23 mouse cellular contexts compared by ENCODE assay signal in the genomic region with DNA sequence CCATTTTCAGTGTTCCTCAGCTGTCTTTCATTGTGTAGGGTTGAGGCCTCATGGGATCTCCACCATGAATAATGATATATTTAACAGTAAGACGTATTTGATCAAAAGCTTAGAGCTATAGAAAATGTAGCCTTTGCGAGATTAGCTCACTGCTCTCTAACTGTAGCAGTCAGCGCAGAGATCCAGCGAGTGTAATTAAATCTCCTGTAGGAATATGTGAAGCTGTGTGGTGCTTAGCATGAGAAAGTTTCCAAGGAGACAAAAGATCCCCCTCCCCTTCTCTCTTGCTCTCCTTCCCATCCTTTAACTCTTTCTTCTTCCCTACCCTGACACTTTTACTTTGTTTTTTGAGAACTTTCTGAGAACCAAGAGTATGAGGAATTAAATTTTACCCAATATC.
"Had no signal": no experiment of that assay in that cellular context is flagged by ENCODE, and none has a peak within 500 bp of the region (broad histone marks: within the 10 kb centered on the region; RNA-seq: fewer than 3 reads in every experiment).

No protein-coding gene starts in this region.

- ATAC-seq: liver, embryonic 12.5 days had no signal

- H3K4me3 ChIP-seq: limb, embryonic 10.5 days; limb, embryonic 13.5 days; liver, embryonic 12.5 days; liver, embryonic 15.5 days; lung, embryonic 15.5 days; megakaryocyte, embryonic 14.5 days; neural tube, embryonic 12.5 days; neural tube, embryonic 15.5 days had no signal

- H3K36me3 ChIP-seq: limb, embryonic 10.5 days; limb, embryonic 13.5 days; liver, embryonic 12.5 days; liver, embryonic 15.5 days; lung, embryonic 15.5 days; neural tube, embryonic 12.5 days; neural tube, embryonic 15.5 days had no signal

- DNase-seq: kidney, adult 11 months; kidney, adult 8-10 months; kidney, postnatal 14 days; kidney, postnatal 4 days; liver; lung, adult 18-20 months; lung, postnatal 10 days; lung, postnatal 36 days; right cerebral cortex, adult 18-20 months; right cerebral cortex, postnatal 14 days; right cerebral cortex, postnatal 4 days; thymus, adult 2 months; thymus, postnatal 14 days; thymus, postnatal 4 days had no signal

- H3K27me3 ChIP-seq: limb, embryonic 13.5 days; liver, embryonic 12.5 days; liver, embryonic 15.5 days; lung, embryonic 15.5 days; megakaryocyte, embryonic 14.5 days; neural tube, embryonic 12.5 days; neural tube, embryonic 15.5 days had no signal

- H3K4me2 ChIP-seq: limb, embryonic 13.5 days; liver, embryonic 12.5 days; liver, embryonic 15.5 days; lung, embryonic 15.5 days; neural tube, embryonic 12.5 days; neural tube, embryonic 15.5 days had no signal

- H3K9me3 ChIP-seq: limb, embryonic 10.5 days; limb, embryonic 13.5 days; liver, embryonic 12.5 days; liver, embryonic 15.5 days; lung, embryonic 15.5 days; neural tube, embryonic 12.5 days; neural tube, embryonic 15.5 days had no signal

- H3K27ac ChIP-seq: limb, embryonic 10.5 days; limb, embryonic 13.5 days; liver, embryonic 12.5 days; liver, embryonic 15.5 days; lung, embryonic 15.5 days; neural tube, embryonic 12.5 days; neural tube, embryonic 15.5 days; stomach, postnatal 0 days had no signal

- H3K4me1 ChIP-seq: limb, embryonic 10.5 days; limb, embryonic 13.5 days; liver, embryonic 12.5 days; liver, embryonic 15.5 days; lung, embryonic 15.5 days; megakaryocyte, embryonic 14.5 days; neural tube, embryonic 12.5 days; neural tube, embryonic 15.5 days had no signal

- H3K9ac ChIP-seq: limb, embryonic 13.5 days; liver, embryonic 12.5 days; liver, embryonic 15.5 days; lung, embryonic 15.5 days; neural tube, embryonic 12.5 days; neural tube, embryonic 15.5 days had no signal
